Mouse (Mus musculus) retina, postnatal 1 day (tissue): ENCODE data around the gene Ppp1r26.

ENCODE experiments used
- DNase-seq: peaks from one replicate; pipeline ENCODE4 v3.0.0-alpha.2; 2012

The Ppp1r26 gene

DNA sequence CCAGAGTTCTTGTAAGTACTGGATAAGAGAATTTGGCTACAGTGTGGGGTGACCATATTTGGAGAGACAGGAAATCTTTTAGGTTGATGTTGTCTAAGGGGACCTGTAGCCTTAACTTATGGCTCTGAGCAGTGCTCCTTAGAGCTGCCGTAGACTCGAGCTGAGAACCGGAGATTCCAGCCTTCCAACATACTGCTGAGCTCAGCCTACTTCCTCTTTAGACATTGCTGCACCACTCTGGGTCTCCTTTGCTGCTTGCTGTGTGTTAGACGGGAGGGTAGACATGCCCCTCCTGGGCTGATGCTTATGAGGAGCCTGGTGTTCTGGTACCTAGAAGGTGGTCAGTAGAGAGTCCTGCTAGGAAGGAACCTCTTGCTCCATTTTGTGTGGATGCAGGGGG lies 51.8 kb downstream of the Ppp1r26 start:
- DNase-seq = no peak

GRCm38 (mm10) chr2:28502987-28503386 lies 56.4 kb downstream of the Ppp1r26 start:
- DNase-seq = no peak

GRCm38 (mm10) chr2:28504676-28505075 lies 58.1 kb downstream of the Ppp1r26 start:
- no peak for DNase-seq
